ENCODE assay signal across 8 mouse cellular contexts in genomic region chr4:45765565-45766201, GRCm38 (mm10). TPM values are rescaled to one million over a fixed set of nuclear protein-coding genes. Genes with fewer than 3 reads are reported as not detected.
DNase-seq lines count a peak whose midpoint lies in the region; ATAC-seq lines count a peak whose summit lies in the region.
"Had no signal": no experiment of that assay in that cellular context is flagged by ENCODE, and none has a peak within 500 bp of the region (broad histone marks: within the 10 kb centered on the region; RNA-seq: fewer than 3 reads in every experiment).

No protein-coding gene starts in this region.

- DNase-seq in lung, postnatal 25 days (ENCODE audit: low spot score) = no peak
- no peak for DNase-seq in urinary bladder, adult 2 months (ENCODE audit: low spot score)
- no peak for DNase-seq in spleen, postnatal 4 days (ENCODE audit: low spot score in 2 of 2)
- no peak for DNase-seq in spleen, adult 18-20 months

- WGBS in lung, embryonic 16.5 days = 14% methylated on average over 12 of the region's 18 CpGs
- WGBS in forebrain, embryonic 15.5 days = 5% methylated on average over 12 of the region's 18 CpGs
- WGBS in liver, embryonic 15.5 days (ENCODE audit: insufficient replicate concordance) = 3% methylated on average over 16 of the region's 18 CpGs

- H3K36me3 ChIP-seq in lung, embryonic 16.5 days (ENCODE audit: control insufficient read depth, insufficient read depth, low read length) = no peaks in the 10 kb centered on the region
- H3K36me3 ChIP-seq in forebrain, embryonic 15.5 days = no peaks in the 10 kb centered on the region
- no peaks in the 10 kb centered on the region for H3K36me3 ChIP-seq in liver, embryonic 15.5 days (replicated peaks)

- peak overlapping the region; percentile 46 for H3K9ac ChIP-seq in lung, embryonic 16.5 days (ENCODE audit: low read length)
- H3K9ac ChIP-seq in forebrain, embryonic 15.5 days (replicated peaks) = peak overlapping the region; percentile 32
- H3K9ac ChIP-seq in liver, embryonic 15.5 days = no peak overlapping the region

- peak overlapping the region; percentile 37 for H3K4me2 ChIP-seq in lung, embryonic 16.5 days (ENCODE audit: low read depth, low read length)
- peak overlapping the region; percentile 31 for H3K4me2 ChIP-seq in forebrain, embryonic 15.5 days (replicated peaks)
- peak overlapping the region; percentile 7; the same call in 1 of the 2 replicates for H3K4me2 ChIP-seq in liver, embryonic 15.5 days

- H3K4me1 ChIP-seq in lung, embryonic 16.5 days (replicated peaks; ENCODE audit: control insufficient read depth, insufficient read depth, low read length) = peaks cover 45% of the 10 kb centered on the region
- H3K4me1 ChIP-seq in forebrain, embryonic 15.5 days = peaks cover 82% of the 10 kb centered on the region
- peaks cover 58% of the 10 kb centered on the region for H3K4me1 ChIP-seq in liver, embryonic 15.5 days (replicated peaks)

- peaks cover 3% of the 10 kb centered on the region; the same call in 1 of the 2 replicates for H3K27me3 ChIP-seq in lung, embryonic 16.5 days (ENCODE audit: control insufficient read depth, insufficient read depth, low read depth, low read length)
- H3K27me3 ChIP-seq in forebrain, embryonic 15.5 days = no peaks in the 10 kb centered on the region
- H3K27me3 ChIP-seq in liver, embryonic 15.5 days = peaks cover 79% of the 10 kb centered on the region

- no peak overlapping the region for H3K27ac ChIP-seq in lung, embryonic 16.5 days (ENCODE audit: low read length)
- peak overlapping the region; percentile 89 for H3K27ac ChIP-seq in forebrain, embryonic 15.5 days (replicated peaks)
- no peak overlapping the region for H3K27ac ChIP-seq in liver, embryonic 15.5 days (replicated peaks)

- no peak for ATAC-seq in lung, embryonic 16.5 days (ENCODE audit: low read depth)
- no peak for ATAC-seq in forebrain, embryonic 15.5 days (replicated peaks)
- ATAC-seq in liver, embryonic 15.5 days (ENCODE audit: insufficient read depth) = no peak

- H3K9me3 ChIP-seq in lung, embryonic 16.5 days (ENCODE audit: control insufficient read depth, low read length) = no peaks in the 10 kb centered on the region
- no peaks in the 10 kb centered on the region for H3K9me3 ChIP-seq in forebrain, embryonic 15.5 days
- H3K9me3 ChIP-seq in liver, embryonic 15.5 days (replicated peaks) = no peaks in the 10 kb centered on the region

- H3K4me3 ChIP-seq in lung, embryonic 16.5 days (ENCODE audit: low read length) = no peak overlapping the region
- 0 out of 2 replicates have a peak overlapping the region, but pooled peaks have one; percentile 1 for H3K4me3 ChIP-seq in forebrain, embryonic 15.5 days
- H3K4me3 ChIP-seq in liver, embryonic 15.5 days (replicated peaks) = no peak overlapping the region
- H3K4me3 ChIP-seq: erythroblast, embryonic 14.5 days had no signal

RNA-seq across cellular contexts. Expression of gene Aldh1b1, which starts 33.1 kb away (rescaled TPM):
- polyA plus RNA-seq in lung, embryonic 16.5 days (2015; fragmentation: Nextera tagmentation; extraction: Ambion mirVana) = 9.4 and 10.3 TPM in 2 replicates
- 25.7 and 27.4 TPM in 2 replicates for polyA plus RNA-seq in forebrain, embryonic 15.5 days (2015; fragmentation: Nextera tagmentation; extraction: Ambion mirVana)
- polyA plus RNA-seq in liver, embryonic 15.5 days (2015; fragmentation: Nextera tagmentation; extraction: Ambion mirVana) = 84.6 and 101 TPM in 2 replicates
- 22.8 and 28.5 TPM in 2 replicates for polyA plus RNA-seq in urinary bladder, adult 2 months (2012; rRNA removed)
